Mouse (Mus musculus) retina, embryonic 14.5 days (tissue): Measurements from ENCODE around the gene Unc5a.

Experiments
- DNase-seq: peaks from one replicate; pipeline ENCODE4 v3.0.0-alpha.2; 2015; ENCODE audit warnings: low spot score

Unc5a gene

DNA sequence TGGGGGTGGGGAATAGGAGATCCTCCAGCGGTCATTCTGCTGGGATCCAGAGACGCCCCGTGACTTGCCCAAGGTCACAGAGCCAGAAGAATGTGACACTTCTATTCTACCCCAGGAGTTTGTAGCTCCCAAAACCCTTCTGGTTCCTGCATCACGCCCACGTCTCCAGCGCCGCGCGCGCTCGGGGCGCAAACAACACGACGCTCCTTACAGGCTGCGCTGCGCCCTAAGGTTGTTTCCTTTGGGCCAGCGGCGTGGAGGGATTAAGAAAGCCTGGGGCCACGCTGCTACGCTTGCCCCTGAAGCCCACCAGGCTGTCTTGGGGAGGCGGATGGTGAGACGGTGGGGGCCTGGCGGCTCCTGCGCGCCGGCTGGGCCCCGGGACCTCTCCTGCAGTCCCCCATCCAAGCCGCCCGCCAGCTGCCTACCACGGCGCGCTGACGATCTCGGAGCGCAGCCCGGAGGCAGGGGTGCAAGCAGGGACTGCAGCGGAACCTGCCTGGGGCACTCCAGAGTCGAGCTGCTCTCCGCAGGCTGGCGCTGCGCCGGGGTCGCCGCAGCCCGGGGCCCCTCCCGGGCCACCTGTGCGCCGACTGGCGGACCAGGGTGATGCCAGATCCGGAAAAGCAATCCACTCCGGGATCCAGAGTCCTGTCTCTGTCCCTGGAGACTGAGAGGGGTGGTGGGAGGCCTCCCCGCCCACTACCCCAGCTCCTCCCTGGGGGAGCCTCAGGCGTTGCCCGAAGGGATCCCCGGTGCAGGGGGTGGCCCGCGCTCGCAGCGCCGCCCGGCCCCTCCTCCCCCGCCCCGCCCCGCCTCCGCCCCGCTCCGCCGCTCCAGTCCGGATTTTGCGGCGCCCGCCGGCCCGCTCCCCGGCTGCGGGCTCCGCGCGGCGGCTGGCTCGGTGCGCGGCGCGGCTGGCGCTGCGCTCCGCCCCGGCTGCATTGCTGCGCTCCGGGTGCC, at the start of gene Unc5a:
TSS of gene Unc5a (plus strand) at position 881 of the 963 bp plus-strand sequence.
- peak; percentile 76 for DNase-seq

DNA sequence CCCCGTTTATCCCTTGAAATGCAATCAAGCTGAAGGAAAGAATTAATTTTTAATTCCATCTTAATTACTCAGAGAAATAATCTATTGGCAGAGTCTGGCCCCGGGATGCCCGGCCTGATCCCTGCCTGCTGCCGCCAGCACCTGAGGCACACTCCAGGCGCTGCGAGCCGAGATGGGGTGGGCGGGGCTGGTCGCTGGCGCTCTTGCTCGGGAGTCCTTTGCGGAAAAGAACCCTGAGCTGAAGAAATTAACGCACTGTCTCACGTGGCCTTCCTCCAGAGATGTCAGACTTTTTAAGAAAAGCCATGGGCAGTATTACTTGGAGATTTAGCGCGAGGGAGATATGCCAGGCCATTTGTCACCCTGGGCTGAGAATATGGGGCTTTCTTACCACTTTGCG, 37.2 kb upstream of the Unc5a start:
- peak; percentile 34 for DNase-seq

DNA sequence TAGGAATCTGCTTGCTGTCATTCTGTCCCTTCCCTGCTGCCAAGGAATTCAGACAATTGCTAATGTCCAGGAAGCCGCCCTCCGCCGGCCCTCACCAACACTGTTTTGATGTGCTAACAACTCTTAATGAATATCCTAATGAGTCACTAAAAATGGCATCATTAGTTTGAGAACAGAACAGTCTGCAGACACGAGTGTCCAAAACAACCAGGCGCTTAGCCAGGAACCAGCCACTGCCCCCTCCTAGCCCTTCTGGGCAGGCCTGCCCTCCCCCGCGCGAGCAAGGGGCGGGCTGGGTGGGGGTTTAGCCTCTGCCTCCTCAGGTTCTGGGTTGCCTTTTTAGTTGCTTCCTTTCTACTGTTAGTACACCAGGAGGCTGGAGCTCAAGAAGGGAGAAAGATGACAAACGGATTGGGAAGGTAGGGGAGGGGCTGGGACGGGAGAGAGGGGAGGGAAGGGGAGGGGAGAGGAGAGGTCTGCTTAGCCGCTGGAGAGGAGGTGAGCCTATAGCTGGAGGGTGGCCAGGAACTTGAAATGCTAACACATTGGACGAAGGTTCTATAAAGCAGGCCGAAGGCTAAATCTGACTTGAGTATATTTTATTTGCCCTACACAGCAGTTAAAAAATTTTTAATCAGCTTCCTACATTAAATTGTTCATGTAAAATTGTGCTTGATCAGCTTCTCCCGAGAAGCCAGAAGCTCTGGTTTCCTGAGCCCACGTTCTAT, 36.2 kb upstream of the Unc5a start:
- no peak for DNase-seq

DNA sequence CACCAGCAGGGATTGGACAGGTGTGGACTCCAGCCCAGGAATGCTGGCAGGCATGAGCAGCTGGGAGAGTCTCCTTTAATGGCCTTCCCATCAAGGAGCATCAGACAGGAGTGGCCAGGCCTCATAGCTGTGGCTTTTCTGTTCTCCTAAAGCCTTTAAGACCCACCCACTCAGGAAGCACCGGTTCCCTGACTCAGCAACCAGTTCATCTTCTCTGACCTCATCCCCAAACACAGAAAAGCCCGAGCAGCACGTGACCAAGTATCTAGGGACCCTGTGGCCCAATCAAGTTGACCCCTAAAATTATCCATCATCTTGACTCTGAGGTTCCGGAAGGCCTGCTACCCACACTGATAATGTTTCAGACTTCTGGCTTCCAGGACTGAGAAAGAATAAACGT, 32.6 kb upstream of the Unc5a start:
- DNase-seq, result no peak

DNA sequence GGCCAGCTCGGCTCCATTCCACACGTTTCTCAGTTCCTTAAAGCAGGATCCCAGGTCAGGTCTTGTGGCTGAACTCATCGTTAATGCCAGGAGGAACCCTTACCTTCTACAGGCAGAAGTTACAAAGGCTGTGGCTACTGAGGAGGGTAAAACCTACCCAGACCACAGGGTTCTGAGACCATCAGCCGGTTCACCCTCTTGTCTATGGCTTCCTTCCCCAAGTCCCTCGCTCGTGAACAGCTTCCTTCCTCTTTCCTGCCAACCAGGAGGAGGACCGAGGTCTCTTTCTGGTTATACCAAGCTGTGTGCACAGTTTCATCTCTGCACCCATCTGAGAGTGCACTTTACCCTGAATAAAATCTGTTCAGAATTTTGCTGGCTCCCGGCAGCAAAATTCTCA, 30.3 kb upstream of the Unc5a start:
- DNase-seq, result no peak

DNA sequence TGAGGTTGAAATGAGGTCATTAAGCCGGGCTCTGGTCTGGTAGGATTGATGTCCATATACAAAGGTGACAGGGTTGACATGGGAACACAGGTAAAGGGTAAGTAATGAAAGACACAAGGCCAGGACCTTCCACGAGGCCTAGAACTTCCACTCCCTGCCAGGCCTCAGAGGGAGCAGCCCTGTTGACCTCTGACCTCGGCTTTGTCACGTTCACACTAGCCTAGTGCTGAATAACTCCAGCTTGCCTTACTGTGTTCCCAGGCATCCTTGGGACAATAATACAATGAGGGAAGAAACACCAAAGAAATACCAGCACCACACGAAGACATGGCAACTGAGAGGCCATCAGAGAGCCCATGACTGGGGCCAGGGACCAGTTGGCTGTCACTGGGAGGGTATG, 29.5 kb upstream of the Unc5a start:
- no peak for DNase-seq

DNA sequence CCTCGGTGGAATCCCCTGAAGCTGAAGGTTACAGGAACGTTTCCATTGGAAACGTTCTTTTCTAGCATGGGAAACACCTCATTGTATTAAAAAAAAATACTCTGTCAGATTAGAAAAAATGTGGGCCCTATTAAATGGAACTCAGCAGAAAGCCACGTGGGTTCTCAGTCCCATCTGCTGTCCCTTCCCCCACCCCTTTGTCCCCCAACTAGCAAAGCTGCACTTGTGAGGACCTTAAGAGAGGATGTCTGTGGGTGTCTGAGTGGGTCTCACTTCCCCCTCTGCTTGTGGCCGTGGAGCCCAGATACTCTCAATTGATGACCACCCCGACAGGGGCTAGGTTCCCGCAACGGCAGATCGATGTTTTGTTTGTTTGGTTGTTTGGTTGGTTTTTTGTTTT, 27.5 kb upstream of the Unc5a start:
- no peak for DNase-seq

DNA sequence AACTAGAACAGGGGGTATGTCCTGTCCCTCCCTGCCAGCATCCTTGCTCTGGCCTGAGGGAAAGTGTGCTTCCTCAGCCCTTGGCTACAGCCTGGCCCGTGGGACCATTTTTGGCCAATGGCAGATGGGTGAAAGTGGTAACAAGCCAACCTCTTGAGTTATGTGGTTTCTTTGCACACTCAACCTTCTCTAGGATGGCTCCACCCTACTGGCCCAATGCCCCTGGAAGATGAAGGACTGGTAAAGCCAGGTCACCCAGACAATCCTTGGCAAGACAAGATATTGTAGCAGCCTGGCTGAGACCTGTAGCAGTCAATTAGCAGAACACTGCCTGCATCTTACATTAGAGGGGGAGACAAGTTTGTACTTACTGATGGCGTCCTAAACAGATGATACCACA, 25.5 kb upstream of the Unc5a start:
- no peak for DNase-seq

DNA sequence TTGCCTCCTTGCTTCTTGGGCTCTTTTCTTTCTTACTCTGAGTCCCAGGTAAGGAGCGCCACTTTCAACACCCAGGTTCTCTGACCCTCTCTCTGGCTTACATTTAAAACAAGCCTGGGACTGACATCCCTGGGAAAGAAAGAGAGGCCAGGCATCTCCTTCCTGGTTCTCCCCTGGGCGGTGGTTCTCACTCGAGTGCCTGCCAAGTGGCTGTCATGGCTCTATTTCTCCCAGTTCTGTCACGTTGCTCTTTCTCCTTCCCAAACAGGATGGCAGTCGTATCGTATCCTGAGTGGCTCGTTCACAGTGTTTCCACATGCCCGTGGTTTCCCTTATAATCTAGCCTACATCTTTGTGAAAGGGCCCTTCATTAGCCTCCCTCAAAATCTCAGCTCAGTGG, 23.7 kb upstream of the Unc5a start:
- no peak for DNase-seq

DNA sequence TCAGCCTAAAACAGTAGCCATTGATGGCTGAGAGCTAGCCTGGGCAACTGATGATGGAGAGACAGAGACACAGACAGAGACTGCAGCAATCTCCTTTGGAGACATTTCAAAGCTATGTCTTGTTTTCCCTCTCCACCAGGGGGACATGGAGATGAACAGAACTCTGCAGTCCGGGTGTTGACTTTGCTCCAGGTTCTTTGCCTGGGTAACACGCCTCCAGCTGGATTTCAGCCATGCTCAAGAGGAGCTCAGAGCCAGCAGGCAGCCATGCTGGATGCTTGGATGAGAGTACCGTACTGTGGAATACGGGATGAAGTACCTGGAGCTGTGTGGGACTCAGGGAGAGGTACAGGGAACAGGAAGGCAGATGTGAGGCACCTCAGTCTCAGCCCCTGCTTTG, 22.6 kb upstream of the Unc5a start:
- no peak for DNase-seq

DNA sequence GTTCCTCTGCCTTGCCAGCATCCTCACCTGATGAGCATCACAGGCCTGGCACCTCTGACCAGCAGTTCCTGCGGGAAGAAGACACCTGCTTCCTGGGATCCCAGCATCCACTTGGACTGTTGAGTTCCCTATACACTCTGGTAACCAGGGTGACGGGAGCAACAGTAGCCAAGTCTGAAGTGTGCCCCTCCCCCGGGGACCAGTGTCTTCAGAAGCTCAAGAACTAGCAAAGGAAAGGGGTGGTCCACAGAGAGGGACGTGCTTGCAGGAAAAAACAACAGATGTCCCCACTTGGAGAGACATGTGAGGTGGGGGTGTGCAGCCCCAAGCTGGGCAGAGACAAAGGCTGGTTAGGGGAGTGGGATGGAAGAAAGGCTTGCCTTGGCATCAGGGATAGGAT, 19.1 kb upstream of the Unc5a start:
- peak; percentile 49 for DNase-seq

DNA sequence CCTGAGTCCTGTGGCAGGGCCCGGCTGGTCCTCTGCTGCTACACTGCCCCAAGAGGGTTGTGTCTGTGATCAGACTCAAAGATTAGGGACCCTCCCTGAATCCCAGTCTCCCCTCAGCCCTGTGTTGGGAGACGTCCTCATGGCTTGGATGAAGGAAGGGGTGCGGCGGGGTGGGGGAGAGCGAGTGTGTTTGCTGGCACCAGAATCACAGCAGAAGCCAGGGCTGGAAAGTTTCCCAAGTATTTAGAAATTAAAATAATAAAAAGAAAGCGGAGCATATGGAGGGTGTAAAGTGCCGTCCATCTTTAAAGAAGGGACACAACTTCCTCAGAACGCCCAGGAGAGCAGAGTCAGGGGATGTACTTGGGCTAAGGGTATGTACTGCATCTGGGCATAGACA, 14.3 kb upstream of the Unc5a start:
- no peak for DNase-seq

DNA sequence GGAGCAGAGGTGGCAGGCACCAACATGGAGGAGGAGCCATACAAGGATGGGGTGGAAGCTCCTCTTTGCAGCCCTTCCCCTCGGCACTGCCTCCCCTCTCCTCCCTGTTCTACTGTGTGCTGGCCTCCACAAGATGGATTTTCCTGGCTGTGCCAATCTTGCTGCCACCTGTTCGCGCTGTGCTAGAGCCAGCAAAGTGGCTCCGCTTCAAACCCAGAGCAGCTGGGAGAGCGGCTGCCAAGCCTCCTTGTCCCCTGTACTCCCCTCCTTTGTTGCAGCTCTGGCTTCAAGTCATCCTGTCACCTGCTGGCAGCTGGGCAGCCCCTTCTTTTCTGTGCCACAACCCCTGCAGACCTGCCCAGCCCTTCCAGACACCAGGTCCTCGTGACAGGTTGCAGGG, 13.0 kb upstream of the Unc5a start:
- DNase-seq, result no peak

DNA sequence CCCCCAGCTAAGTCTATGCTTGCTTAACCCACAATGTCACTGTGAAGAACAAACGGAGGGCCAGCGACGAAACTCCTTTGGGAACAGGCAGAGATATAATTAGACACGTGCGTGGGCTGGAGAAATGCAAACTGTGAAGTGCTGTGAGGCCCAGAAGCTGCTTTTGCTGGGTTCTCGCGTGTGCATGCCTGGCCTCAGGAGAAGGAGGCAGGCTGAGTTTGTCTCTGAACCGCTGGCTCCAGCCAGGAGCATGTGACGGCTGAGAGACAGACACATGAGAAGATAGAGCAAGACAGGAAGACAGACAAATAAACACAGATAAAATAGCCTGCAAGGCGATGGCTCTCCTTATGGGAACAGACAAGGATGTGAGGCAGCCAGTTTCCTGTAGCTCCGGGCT, 11.3 kb upstream of the Unc5a start:
- DNase-seq, result no peak

DNA sequence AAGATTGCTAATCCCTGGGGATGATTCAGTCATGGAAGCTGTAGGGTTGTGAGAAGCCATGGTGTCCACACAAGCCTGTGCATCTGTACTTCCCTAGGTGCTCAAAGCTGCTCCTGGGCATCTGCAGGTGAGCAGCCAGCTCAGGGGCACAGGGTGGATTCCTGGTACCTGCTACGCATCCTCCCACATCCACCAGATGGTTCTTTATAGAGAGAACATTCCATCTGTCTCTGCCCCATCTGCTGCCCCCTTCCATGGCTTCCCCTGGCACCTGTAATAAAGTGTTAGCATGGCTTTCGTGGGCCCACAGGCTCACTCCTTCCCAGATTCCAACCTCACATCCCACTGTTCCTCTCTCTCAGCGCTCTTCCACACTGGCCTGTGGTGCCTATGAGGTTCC, 10.7 kb upstream of the Unc5a start:
- DNase-seq, result no peak

DNA sequence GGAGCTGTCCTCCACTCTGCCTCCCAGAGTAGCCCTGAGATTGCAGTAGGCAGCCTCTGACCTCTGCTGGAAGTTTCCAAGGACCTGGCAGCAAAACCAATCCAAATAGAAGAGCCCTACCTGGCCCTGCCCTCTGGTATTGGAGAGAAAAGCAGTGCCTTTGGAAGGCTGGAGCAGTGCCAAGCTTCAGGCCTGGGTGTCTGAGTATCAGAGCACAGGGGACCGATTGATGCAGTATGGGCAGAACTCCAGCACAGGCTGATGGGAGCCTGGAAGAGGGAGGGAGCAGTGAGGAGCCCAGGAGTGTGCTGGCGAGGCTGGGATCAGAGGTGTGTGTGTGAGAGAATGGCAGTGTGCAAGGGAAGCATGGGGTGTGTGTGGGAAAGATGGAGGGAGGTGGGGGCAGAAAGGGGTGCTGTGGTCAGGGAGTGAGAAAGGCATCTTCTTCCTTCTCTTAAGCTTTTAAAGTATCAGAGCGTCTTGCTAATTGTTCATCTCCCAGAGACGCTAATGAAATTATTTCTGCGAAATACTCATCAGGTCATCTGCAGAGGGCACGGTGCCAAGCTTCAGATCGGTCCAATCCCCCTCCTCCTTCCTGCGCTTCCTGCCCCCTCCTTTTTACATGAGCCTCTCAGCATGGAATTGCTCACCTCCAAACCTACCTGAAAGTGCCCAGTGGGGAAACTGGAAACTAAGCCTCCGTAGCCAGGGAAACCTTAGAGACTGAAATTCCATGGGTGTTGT, 4.6 kb upstream of the Unc5a start:
- no peak for DNase-seq

DNA sequence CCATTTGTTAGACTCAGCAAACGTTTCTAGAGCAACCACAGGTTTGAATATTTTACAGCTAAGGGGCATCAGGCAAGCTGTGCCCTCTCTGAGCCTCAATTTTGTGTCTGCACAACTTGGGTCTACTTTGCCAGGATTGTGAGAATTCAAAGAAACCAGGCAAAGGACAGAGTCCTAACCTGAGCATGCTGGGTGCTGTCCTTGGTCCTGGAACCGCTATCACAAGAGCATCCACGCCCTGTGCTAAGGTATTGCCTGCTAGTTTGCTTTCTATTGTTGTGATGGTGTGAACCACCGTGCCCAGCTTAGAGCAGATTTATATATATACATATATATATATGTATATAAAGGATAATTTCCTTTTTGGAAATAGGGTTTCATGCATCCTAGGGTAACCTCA, 3.9 kb upstream of the Unc5a start:
- DNase-seq, result peak; percentile 64

DNA sequence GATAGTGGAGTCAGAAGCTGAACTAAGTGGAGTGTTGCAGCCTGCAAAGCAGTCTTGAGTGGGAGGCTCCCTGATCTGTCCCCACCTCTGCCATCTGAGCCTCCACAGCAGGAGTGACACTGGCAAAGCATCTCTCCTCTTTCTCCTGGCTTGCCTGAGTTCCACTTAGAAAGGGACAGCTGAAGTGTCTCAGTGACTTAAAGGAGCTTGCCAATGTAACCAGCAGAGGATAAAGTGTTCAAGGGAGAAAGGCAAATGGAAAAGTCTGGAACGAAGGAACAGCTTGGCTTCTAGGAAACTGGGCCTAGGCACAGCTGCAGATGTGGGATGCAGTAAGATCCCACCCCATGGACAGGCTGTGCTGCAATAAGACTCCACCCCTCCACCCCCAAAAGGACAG, 2.8 kb upstream of the Unc5a start:
- DNase-seq, result no peak

DNA sequence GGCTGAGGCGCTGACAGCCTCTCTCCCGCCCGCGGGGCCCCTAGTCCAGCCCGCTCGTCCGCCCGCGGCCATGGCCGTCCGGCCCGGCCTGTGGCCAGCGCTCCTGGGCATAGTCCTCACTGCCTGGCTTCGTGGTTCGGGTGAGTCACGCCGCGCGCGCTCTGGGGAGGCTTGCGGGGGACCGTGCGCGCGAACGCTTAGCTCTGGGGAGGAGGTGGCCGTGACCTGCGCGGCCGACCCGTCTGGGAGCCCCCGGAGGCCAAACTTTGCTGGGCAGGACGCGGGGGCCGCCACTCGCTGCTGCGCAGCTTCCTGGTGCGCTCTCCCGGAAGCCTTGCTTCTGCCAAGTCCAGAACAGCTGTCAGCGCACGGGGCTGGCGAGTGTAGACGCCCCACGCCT, 381 bp downstream of the Unc5a start:
- no peak for DNase-seq

DNA sequence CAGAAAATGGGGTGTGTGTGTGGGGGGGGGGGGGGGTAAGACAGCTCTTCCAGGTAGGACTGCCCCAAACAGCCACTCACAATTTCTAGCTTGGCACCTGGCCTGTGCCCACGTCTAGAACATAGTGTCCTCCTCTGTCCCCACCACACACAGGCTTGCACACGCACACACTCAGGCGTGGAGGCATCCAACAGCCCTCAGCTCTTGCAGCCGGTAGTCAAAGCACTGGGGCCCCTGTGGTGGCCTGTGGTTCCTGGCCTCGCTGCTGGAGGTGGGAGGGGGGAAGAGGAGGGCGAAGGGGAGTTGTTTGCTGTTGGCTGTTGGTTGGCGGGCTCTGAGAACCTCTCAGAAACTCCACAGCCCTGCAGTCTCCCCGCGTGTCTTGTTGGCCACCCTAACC, 920 bp downstream of the Unc5a start:
- DNase-seq, result peak; percentile 46

DNA sequence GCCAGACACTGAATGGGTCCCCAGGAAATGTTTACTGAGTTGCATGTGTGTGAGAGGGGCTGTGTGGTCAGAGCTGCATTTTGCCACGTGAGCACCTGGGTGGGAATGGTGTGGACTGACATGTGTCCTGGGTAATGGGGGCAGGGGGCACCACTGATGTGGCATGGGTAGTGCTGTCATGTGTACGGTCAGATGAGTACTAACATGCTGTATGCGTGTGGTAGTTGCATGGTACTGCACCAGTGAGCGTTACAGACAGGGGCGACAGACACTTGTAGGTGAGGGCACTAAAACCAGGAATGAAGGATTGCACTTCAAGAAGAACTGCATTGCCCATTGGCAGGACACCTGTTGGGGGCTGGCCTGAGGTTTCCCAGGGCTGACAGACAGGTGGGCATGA, 2.0 kb downstream of the Unc5a start:
- DNase-seq, result no peak

DNA sequence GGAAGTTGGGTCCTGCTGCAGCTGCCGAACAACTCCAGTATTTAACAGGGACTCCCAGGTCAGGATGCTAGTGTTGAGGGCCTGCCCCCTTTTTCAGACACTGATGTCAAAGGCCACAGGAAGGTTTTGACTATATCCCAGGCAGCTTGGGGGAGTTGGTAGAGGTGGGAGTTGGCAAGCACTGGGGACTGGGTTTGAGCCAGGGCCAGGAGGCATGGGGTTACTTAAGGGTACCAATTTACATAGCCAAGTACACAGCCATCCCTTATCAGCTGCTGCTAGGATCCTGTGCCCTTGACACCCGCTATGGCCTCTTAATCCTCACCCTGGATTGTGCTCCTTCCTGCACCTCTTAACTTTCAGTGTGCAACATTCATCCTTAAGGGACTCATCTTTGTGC, 5.5 kb downstream of the Unc5a start:
- no peak for DNase-seq
